Mouse (Mus musculus): ENCODE measurements around the gene Scfd2. TPM values are rescaled to one million over a fixed set of nuclear protein-coding genes. Genes with fewer than 3 reads are reported as not detected.
A peak's percentile ranks its signal among the peaks of the same experiment; 100 is the strongest.

Gene Scfd2
- polyA plus RNA-seq, 1 experiment from 2014 or later = 14.9 TPM

DNA sequence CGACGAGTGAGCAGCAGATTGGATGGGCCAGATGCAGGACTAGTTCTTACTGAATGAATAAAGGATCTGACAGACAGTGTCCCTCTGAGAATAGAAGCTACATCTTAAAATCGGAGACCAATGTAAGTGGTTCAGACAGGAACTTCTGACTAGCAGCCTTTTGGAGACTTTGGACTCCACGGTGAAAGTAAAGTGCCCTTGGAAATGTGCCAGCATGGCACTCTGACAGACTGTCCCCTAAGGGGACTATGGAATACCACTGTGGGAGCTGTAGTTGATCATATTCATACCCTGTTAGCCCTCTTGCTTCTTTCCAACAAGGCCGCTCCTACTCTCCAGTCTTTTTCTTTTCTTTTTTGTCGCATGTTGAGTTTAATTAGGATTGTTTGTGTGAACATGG is 368.4 kb downstream of the Scfd2 start:
- H3K4me1 ChIP-seq = peaks cover 77% of the 10 kb centered on the region
- peak overlapping the region; percentile 89; the same call in 1 of the 2 replicates for H3K27ac ChIP-seq (replicated peaks)
- no peak overlapping the region for H3K4me3 ChIP-seq
- no peaks in the 10 kb centered on the region for H3K27me3 ChIP-seq (replicated peaks; ENCODE audit: low read depth, poor library complexity, severe bottlenecking)
- H3K36me3 ChIP-seq (replicated peaks) = no peaks in the 10 kb centered on the region
- no peak for DNase-seq (ENCODE audit: low spot score)
- H3K9me3 ChIP-seq = no peaks in the 10 kb centered on the region
- 90% methylated on average over 6 of the region's 6 CpGs for WGBS

DNA sequence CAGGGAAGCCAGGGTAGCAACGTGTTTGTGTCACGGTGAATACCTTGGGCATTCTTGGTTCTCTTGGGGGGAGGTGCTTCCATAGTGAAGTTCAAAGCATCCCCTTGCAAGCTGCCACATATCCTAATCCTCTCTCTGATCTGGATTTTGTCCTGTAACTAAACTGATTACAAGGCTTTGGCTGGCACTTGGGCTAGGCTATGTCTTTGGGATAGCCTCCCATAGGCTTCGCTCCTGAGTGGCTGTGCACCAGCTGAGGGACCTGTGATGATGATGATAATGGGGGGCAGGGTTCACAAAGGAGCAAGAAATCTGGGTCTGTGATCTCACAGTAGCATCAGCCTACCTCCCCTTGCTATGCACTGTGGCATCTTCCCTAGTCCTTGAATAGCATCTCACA is 369.5 kb downstream of the Scfd2 start:
- no peaks in the 10 kb centered on the region for H3K9me3 ChIP-seq
- no peak for DNase-seq (ENCODE audit: low spot score)
- H3K27ac ChIP-seq (replicated peaks) = peak overlapping the region; percentile 89
- H3K4me3 ChIP-seq = peak overlapping the region; percentile 51
- H3K27me3 ChIP-seq (replicated peaks; ENCODE audit: low read depth, poor library complexity, severe bottlenecking) = no peaks in the 10 kb centered on the region
- peaks cover 72% of the 10 kb centered on the region for H3K4me1 ChIP-seq
- H3K36me3 ChIP-seq (replicated peaks) = no peaks in the 10 kb centered on the region
- WGBS = 32% methylated on average over 3 of the region's 3 CpGs

DNA sequence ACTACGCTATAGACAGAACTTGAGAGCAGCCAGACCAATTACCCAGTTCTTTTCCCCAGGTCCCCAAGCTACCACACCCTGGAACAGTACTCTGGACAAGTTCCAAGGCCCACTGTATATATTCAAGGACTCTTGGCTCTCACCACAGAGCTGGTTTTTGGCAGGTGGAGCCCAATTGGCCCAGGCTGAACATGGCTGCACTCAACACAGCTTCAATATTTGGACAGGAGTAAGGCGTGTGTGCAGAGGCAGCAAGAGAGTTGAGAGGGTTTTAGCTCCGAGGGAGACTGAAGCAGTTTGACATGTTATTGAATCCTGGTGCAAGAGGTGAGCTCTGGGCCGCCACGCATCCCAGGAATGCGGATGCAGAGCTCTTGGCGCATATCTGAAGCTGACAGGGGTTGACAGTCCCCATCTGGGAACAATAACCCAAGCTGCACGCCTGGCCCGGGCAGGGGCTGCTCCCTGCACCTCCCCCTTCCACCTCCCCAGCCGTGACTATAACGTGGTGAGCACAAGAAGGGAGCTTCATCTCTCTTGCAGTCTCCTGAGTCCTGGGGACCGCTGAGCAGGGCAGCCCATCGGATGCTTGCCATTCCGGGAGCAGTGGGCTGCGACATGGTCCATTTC is 370.1 kb downstream of the Scfd2 start:
- Histone ChIP-seq H3K9me3 (no peaks in the 10 kb centered on the region), H3K36me3 (replicated peaks) (no peaks in the 10 kb centered on the region), H3K4me3 (peak overlapping the region; percentile 51), H3K4me1 (peaks cover 72% of the 10 kb centered on the region), H3K27me3 (replicated peaks; ENCODE audit: low read depth, poor library complexity, severe bottlenecking) (no peaks in the 10 kb centered on the region), H3K27ac (replicated peaks) (peak overlapping the region; percentile 89)
- peak; percentile 93 for DNase-seq (ENCODE audit: low spot score)
- WGBS = 12% methylated on average over 15 of the region's 15 CpGs

DNA sequence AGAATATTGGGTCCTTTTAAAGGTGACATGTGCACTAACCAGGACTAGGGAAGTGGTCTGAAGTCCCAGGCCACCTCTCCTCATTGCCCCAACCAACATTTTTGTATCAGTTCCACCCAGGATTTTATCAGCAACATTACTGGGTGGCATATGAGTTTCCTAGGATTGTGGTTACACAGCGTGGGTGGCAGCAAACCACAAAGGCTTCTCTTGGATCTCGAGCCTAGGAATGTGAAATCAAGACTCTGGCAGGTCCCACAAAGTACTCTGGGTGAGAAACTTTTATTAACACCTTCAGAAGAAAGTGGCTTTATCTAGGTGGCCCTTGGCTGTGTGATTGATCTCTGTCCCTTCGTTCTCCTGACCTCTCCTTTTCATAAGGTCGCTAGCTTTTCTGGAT is 371.2 kb downstream of the Scfd2 start:
- no peak for DNase-seq (ENCODE audit: low spot score)
- H3K27me3 ChIP-seq (replicated peaks; ENCODE audit: low read depth, poor library complexity, severe bottlenecking) = no peaks in the 10 kb centered on the region
- WGBS = 65% methylated on average over 4 of the region's 4 CpGs
- no peaks in the 10 kb centered on the region for H3K9me3 ChIP-seq
- no peak overlapping the region for H3K4me3 ChIP-seq
- no peaks in the 10 kb centered on the region for H3K36me3 ChIP-seq (replicated peaks)
- peaks cover 81% of the 10 kb centered on the region for H3K4me1 ChIP-seq
- H3K27ac ChIP-seq (replicated peaks) = peak overlapping the region; percentile 89

DNA sequence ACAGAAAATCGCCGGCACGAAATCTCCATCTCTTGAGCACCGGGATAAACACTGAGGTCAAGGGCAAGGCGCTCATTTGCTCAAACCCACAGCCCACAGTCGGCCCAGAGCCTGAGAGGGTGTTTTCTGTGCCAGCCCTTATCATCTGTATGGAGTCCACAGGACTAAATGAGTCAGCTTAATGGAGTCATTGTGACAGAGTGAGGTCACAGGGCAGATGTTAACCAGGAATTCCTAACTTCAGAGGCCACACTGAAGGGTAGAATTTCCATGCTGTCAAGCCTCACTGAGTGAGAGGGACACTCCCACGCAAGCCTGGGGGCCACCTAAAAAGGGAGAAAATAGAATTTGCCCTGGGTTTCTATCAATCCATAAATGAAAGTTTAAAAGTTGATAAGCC is 371.7 kb downstream of the Scfd2 start:
- Histone ChIP-seq H3K4me3 (peak overlapping the region; percentile 8; the same call in 1 of the 2 replicates), H3K9me3 (no peaks in the 10 kb centered on the region), H3K4me1 (peaks cover 82% of the 10 kb centered on the region), H3K36me3 (replicated peaks) (no peaks in the 10 kb centered on the region), H3K27ac (replicated peaks) (peak overlapping the region; percentile 89), H3K27me3 (replicated peaks; ENCODE audit: low read depth, poor library complexity, severe bottlenecking) (no peaks in the 10 kb centered on the region)
- peak; percentile 61 for DNase-seq (ENCODE audit: low spot score)
- 26% methylated on average over 7 of the region's 7 CpGs for WGBS

DNA sequence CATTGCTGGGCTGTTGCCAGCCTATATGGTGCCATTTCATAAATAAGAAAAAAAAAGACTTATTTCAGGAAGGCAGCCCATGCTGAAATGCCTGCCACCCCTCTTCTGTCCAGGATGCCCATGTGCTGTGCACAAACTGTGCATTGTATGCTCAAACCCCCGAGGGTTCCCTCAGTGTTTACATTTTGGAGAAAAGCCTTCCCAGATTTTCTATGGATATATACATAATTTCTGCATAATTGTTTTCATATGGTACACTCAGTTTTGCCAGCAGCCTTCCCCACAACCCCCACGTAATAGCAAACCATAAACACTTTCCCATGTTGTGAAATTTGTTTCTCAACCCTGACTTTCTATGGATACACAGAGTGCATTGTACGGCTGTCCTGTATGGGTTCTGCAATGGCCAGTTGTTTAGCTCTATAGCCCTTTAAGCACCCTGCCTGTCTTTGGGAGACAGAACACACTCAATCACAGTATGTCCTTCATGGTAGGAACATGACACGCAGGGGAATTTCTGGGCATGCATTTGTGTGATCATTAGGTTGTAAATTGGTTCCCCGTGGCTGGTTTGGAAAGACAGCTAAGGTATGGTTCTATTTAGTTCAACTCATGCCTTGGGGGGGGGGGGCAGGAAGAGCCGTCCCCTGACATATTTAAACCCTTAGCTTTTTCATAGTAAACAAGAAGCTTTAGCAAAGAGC is 372.5 kb downstream of the Scfd2 start:
- Histone ChIP-seq H3K36me3 (replicated peaks) (no peaks in the 10 kb centered on the region), H3K9me3 (no peaks in the 10 kb centered on the region), H3K4me3 (no peak overlapping the region), H3K4me1 (peaks cover 78% of the 10 kb centered on the region), H3K27ac (replicated peaks) (peak overlapping the region; percentile 31; the same call in 1 of the 2 replicates), H3K27me3 (replicated peaks; ENCODE audit: low read depth, poor library complexity, severe bottlenecking) (no peaks in the 10 kb centered on the region)
- peak; percentile 30 for DNase-seq (ENCODE audit: low spot score)
- 54% methylated on average over 6 of the region's 6 CpGs for WGBS

DNA sequence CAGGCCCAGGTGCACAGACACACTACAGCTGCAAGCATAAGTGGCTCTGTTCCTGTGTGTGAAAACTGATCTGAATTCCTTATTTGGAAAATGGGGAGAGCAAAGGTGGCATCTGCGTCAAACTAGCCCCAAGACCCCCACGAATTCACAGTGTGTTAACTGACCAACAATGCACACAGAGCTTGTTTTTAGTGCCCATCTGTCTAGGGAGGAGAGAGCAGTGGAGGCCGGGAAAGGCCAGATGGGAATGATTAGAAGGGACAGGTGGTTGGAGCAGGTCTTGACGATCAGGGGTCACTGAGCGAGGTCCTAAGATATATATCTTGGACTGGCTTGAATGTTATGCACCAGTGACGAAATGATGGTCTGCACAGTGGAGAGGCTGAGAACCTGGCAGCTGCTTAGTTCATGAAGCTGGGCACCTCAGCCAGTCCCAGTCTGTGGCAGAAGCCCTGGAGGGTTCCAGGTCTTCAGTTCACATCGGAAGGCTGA is 375.7 kb downstream of the Scfd2 start:
- Histone ChIP-seq H3K9me3 (no peaks in the 10 kb centered on the region), H3K4me3 (no peak overlapping the region), H3K4me1 (peaks cover 48% of the 10 kb centered on the region), H3K36me3 (replicated peaks) (no peaks in the 10 kb centered on the region), H3K27me3 (replicated peaks; ENCODE audit: low read depth, poor library complexity, severe bottlenecking) (no peaks in the 10 kb centered on the region), H3K27ac (replicated peaks) (peak overlapping the region; percentile 59)
- 38% methylated on average over 7 of the region's 7 CpGs for WGBS
- DNase-seq (ENCODE audit: low spot score) = peak; percentile 78

Other genes with a start within 250 kb of the Scfd2 start
- 112 and 119 TPM in 2 replicates for gene Fip1l1, start 3.7 kb upstream of the Scfd2 start, polyA plus RNA-seq (2016; fragmentation: Nextera tagmentation; extraction: Ambion mirVana)
- 1.7 TPM in 2 replicates for gene Lnx1, start 171.2 kb upstream of the Scfd2 start, polyA plus RNA-seq (2016; fragmentation: Nextera tagmentation; extraction: Ambion mirVana)

All from embryonic facial prominence, embryonic 10.5 days (tissue).